Mouse (Mus musculus) midbrain, postnatal 0 days (tissue): ENCODE measurements around the gene Tm6sf1. TPM values are rescaled to one million over a fixed set of nuclear protein-coding genes. Genes with fewer than 3 reads are reported as not detected.

ENCODE experiments used
- ATAC-seq: fragments of 200-750 bp; cut with Nextera tagmentation; 2 replicates; pipeline ENCODE4 v1.8.0; 2017; ENCODE audit warnings: moderate number of reproducible peaks, mild to moderate bottlenecking, moderate TSS enrichment, moderate library complexity; ENCODE audit not compliant: low FRiP score
- DNase-seq: peaks from one replicate; pipeline ENCODE4 v3.0.0-alpha.2; 2015; ENCODE audit warnings: low spot score
- H3K27ac ChIP-seq: fragments of 300-500 bp; sonication (generic); 2 replicates; pipeline ENCODE4 v1.5.1; 2014; ENCODE audit warnings: low read depth, mild to moderate bottlenecking, low read length, mixed read lengths
- H3K27me3 ChIP-seq: fragments of 300-500 bp; sonication (generic); 2 replicates; pipeline ENCODE4 v1.6.1; 2014; ENCODE audit warnings: low read length, control low read depth, mixed read lengths; ENCODE audit not compliant: insufficient read depth
- H3K36me3 ChIP-seq: fragments of 300-500 bp; sonication (generic); 2 replicates; pipeline ENCODE4 v1.6.1; 2014; ENCODE audit warnings: low read length, control low read depth, mixed read lengths; ENCODE audit not compliant: insufficient read depth
- H3K4me1 ChIP-seq: fragments of 300-500 bp; sonication (generic); 2 replicates; pipeline ENCODE4 v1.6.1; 2014; ENCODE audit warnings: mild to moderate bottlenecking, control low read depth, antibody characterized with exemption, low read length, mixed read lengths; ENCODE audit not compliant: insufficient read depth
- H3K4me2 ChIP-seq: fragments of 300-500 bp; sonication (generic); 2 replicates; pipeline ENCODE4 v1.6.1; 2014; ENCODE audit warnings: low read depth, mild to moderate bottlenecking, low read length, mixed read lengths; ENCODE audit not compliant: poor library complexity, severe bottlenecking
- H3K4me3 ChIP-seq: fragments of 300-500 bp; sonication (generic); 2 replicates; pipeline ENCODE4 v1.5.1; 2014; ENCODE audit warnings: low read depth, mild to moderate bottlenecking, low read length, moderate library complexity
- H3K9ac ChIP-seq: fragments of 300-500 bp; sonication (generic); replicated peaks from 2 replicates; pipeline ENCODE4 v1.6.1; 2014; ENCODE audit warnings: mild to moderate bottlenecking, low read length, moderate library complexity, mixed read lengths; ENCODE audit not compliant: poor library complexity, severe bottlenecking
- H3K9me3 ChIP-seq: fragments of 300-500 bp; sonication (generic); 2 replicates; pipeline ENCODE4 v1.6.1; 2016; ENCODE audit warnings: low read length, control low read depth
- CTCF ChIP-seq: IDR thresholded peaks from 2 replicates; pipeline ENCODE4 v1.5.1; 2016; ENCODE audit warnings: antibody characterized with exemption, mild to moderate bottlenecking
- WGBS: fragments of 180-500 bp; shearing (Covaris S2); extraction: QIAGEN DNeasy Blood & Tissue Kit; methylation state at CpG from one replicate; pipeline ENCODE4 v1.1.7; 2014; 5-methylcytosine and 5-hydroxymethylcytosine counted together
- polyA plus RNA-seq: library from polyadenylated mRNA; unstranded; fragments of >200 nt; fragmentation: Nextera tagmentation; extraction: Ambion mirVana; gene quantifications from 2 replicates; pipeline ENCODE4 v1.2.1, GENCODE M21; 2015
- total RNA-seq: library from RNA; depleted of rRNA; stranded (reverse); fragments of >200 nt; gene quantifications from 2 replicates; pipeline ENCODE4 v1.2.3, GENCODE M21; 2014

The Tm6sf1 gene
- total and polyA plus RNA-seq, 2 experiments from 2014 or later = 9.8 to 15.2 TPM

GRCm38 (mm10) chr7:81904926-81905325 is 46.1 kb downstream of the Tm6sf1 start:
- Histone ChIP-seq H3K4me3 (no peak overlapping the region), H3K4me1 (no peaks in the 10 kb centered on the region), H3K27ac (no peak overlapping the region), H3K36me3 (no peaks in the 10 kb centered on the region), H3K27me3 (no peaks in the 10 kb centered on the region), H3K9me3 (no peaks in the 10 kb centered on the region), H3K9ac (no peak overlapping the region), H3K4me2 (no peak overlapping the region)
- TF ChIP-seq CTCF = no peak
- ATAC-seq (no peak), DNase-seq (no peak)
- WGBS = 91% methylated on average over 2 of the region's 2 CpGs

DNA sequence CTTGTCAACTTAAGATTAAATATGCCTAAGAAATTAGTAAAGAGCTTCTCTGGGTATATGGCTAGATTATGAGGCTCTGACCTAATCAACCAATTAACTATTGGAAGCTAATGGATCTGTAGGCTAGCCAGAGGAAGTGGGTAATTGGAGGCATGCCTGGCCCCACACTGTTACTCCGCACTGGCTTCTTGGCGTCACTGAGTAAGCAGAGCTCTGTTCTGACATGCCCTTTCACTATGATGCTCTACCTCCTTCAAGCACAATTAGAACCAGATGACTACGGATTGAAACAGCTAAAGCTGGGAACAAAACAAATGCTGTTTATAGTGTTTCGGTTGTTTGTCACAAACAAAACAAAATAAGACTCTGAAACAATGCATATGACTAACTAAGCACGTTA is 59.5 kb downstream of the Tm6sf1 start:
- ATAC-seq = no peak
- Histone ChIP-seq H3K9ac (no peak overlapping the region), H3K4me1 (no peaks in the 10 kb centered on the region), H3K4me2 (no peak overlapping the region), H3K9me3 (no peaks in the 10 kb centered on the region), H3K27me3 (no peaks in the 10 kb centered on the region), H3K4me3 (no peak overlapping the region), H3K36me3 (no peaks in the 10 kb centered on the region), H3K27ac (no peak overlapping the region)
- WGBS = 70% methylated on average over 5 of the region's 5 CpGs
- no peak for DNase-seq
- no peak for TF ChIP-seq CTCF

GRCm38 (mm10) chr7:81920314-81920713 is 61.5 kb downstream of the Tm6sf1 start:
- H3K27me3 ChIP-seq = no peaks in the 10 kb centered on the region
- no peaks in the 10 kb centered on the region for H3K4me1 ChIP-seq
- no peaks in the 10 kb centered on the region for H3K9me3 ChIP-seq
- H3K4me3 ChIP-seq = no peak overlapping the region
- 87% methylated on average over 4 of the region's 4 CpGs for WGBS
- no peaks in the 10 kb centered on the region for H3K36me3 ChIP-seq
- no peak for ATAC-seq
- H3K27ac ChIP-seq = no peak overlapping the region
- no peak for DNase-seq
- no peak for TF ChIP-seq CTCF
- H3K9ac ChIP-seq = no peak overlapping the region
- H3K4me2 ChIP-seq = no peak overlapping the region

- no peaks in the 10 kb centered on the region for H3K4me1 ChIP-seq
- no peaks in the 10 kb centered on the region for H3K36me3 ChIP-seq
- no peak for TF ChIP-seq CTCF
- no peak overlapping the region for H3K4me3 ChIP-seq
- 77% methylated on average over 1 of the region's 1 CpGs for WGBS
- H3K4me2 ChIP-seq = no peak overlapping the region
- no peaks in the 10 kb centered on the region for H3K9me3 ChIP-seq
- ATAC-seq (no peak), DNase-seq (no peak)
- no peak overlapping the region for H3K9ac ChIP-seq
- no peaks in the 10 kb centered on the region for H3K27me3 ChIP-seq
- no peak overlapping the region for H3K27ac ChIP-seq
These were observed 62.7 kb downstream of the Tm6sf1 start for GRCm38 (mm10) chr7:81921379-81921952.

GRCm38 (mm10) chr7:81928998-81929397 is 70.2 kb downstream of the Tm6sf1 start:
- Histone ChIP-seq H3K36me3 (no peaks in the 10 kb centered on the region), H3K27ac (no peak overlapping the region), H3K9ac (no peak overlapping the region), H3K4me1 (peaks cover 7% of the 10 kb centered on the region), H3K9me3 (no peaks in the 10 kb centered on the region), H3K27me3 (no peaks in the 10 kb centered on the region), H3K4me2 (no peak overlapping the region), H3K4me3 (no peak overlapping the region)
- WGBS = 79% methylated on average over 7 of the region's 7 CpGs
- no peak for TF ChIP-seq CTCF
- DNase-seq (no peak), ATAC-seq (no peak)

GRCm38 (mm10) chr7:81932521-81933045 is 73.8 kb downstream of the Tm6sf1 start:
- peak overlapping the region; percentile 96; the same call in 1 of the 2 replicates for H3K27ac ChIP-seq

More at GRCm38 (mm10) chr7:81932521-81933045, 73.8 kb downstream of the Tm6sf1 start:
- Histone ChIP-seq H3K4me2 (peak overlapping the region; percentile 79), H3K9me3 (no peaks in the 10 kb centered on the region), H3K36me3 (no peaks in the 10 kb centered on the region), H3K4me1 (peaks cover 7% of the 10 kb centered on the region), H3K9ac (peak overlapping the region; percentile 96), H3K27me3 (no peaks in the 10 kb centered on the region), H3K4me3 (peak overlapping the region; percentile 97)
- no peak for ATAC-seq
- WGBS = 16% methylated on average over 5 of the region's 5 CpGs
- DNase-seq = peak; percentile 17
- no peak for TF ChIP-seq CTCF
